Mouse (Mus musculus) gastrocnemius, adult 18-20 months (tissue): ENCODE measurements around the gene Npas3. TPM values are rescaled to one million over a fixed set of nuclear protein-coding genes. Genes with fewer than 3 reads are reported as not detected.

Source experiments
- DNase-seq: peaks from one replicate; pipeline ENCODE4 v3.0.0; 2021; ENCODE audit warnings: low spot score
- total RNA-seq, 2 experiments: library from RNA; stranded (reverse); gene quantifications; 2 replicates each; pipeline ENCODE4 v1.2.3; 2021

Npas3 gene
- total RNA-seq, 2 experiments from 2014 or later, result 0.07 to 0.09 TPM

DNA sequence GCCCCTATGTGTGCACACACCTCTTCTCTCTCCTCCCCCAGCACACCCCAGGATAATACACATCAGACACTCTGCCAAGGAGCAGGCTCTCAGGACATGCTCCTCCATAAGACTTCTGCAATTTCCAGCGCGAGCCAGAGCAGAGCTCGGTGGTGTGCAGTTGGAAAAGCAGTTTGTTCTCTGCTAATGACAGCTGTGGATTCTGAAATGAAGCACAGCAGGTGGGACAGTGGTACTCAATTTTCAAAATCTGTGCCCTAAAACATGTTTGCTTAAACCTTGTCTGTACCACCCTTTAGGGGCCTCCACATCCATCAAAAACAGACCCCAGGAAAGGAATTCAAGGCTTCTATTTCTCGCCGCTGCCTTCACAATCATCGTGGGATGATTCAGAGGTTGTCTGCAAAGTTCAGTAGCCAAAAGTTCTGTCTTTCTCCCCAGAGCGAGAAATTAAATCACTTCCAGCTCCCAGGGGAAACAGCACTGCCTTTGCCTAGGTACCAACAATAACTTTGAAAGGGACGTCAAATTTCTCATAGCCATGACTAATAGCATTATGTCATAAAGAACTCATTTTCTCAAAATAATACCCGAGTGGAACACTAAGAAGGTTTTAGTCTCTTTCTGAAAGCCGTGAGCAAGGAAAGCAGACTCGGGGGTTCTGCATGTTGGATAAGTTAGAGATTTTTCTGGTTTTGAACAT, 533.5 kb downstream of the Npas3 start:
- no peak for DNase-seq

DNA sequence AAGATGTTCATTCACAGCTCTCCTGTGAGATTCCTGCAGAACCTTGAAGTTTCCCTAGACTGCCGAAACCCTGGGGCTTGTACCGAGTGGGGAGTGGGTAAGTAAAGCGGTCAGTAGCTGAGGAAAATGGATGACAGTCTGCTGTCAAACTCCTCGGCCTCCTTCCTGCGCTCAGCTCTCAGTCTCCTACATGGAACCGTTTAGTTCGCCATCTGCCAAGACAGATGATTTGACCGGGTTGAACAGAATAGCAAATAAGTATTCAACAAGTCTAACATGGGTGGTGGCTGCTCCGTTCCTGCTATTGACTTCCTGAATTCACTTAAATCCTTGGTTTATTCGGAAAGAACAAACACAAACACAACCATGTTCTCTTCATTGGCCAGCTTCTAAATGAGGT, 541.0 kb downstream of the Npas3 start:
- DNase-seq, result no peak

DNA sequence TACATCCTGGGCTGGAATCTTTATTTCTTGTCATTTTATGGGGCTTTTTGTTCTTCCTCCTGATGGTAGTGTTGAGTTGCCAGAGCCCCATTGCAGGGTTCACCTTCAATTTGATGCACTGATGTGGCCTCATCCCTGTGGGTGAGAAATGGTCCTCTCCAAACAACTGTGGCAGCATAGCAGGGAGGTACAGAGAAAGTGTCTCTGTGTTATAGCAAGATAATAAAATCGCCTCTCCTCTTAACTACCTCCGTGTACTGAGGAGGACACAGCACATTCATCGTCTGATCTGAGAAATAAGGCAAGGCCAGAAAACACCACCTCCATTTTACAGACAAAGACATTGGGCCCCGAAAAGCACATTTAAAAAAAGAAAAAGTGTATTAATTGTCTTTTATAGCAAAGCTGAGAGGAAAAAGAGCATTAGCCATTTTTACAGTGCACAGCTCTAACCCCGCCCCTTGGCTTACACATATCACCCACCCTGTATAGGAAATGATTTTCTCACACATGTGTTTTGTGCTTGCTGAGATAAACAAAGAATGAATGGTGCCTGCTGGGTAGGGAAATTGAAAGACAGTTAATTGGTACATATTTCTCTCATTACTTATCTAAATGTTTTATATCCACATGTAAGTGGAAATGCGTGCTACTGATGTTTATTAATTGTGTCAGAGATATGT, 546.4 kb downstream of the Npas3 start:
- no peak for DNase-seq

DNA sequence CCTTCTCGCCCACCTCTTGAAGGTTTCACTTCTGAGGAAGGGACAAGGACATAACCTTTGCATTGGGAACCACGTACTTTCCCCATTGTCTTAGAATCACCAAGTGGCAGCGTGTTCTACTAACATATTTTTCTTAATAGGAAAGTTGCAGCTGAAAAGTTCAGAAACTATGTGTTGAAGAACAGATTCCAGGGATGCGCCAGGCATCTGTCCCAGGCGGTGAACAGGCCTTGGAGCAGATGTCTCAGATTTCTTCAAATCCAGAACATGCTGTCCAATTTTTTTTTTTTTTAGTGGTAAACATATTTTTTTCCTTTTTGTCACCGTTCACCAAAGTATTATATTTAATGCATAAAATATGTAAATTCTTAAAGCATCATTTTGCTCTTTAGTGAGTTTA, 553.4 kb downstream of the Npas3 start:
- DNase-seq, result no peak

DNA sequence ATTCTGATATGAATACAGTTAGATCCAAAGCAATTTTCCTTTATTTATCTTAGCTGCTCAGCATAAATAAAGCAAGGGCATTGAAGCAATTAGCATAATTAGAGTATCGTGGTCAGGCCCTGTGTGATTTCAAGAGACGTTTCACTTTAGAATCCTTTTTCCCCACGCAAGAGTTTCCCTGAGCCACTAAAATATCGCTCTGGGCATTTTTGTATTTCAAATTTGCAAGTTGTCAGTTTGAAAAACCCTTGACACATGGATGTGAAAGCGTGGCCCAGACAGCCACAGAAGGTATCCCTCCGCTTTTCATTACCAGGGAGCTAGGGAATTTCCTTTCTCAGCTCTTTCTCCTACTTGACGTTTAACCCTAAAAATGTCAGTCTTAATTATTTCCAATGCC, 553.9 kb downstream of the Npas3 start:
- DNase-seq, result no peak

DNA sequence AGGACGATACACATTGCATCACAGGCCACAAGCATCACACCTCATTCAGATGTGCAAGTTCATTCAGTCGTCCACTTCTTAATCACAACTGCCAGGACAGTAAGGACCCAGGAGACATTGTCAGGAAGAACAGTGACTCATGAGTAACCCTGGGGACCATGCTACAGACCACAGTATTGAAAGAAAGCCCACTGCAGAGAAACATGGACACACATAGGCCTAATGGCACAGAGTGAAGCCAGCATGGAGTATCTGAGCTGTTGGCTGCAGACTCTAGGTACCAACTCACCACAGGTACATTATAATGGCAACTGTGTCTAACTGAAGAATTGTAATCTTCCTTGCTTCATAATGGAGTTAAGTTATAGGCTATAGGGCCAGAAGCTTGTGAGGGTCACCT, 561.6 kb downstream of the Npas3 start:
- DNase-seq, result no peak

DNA sequence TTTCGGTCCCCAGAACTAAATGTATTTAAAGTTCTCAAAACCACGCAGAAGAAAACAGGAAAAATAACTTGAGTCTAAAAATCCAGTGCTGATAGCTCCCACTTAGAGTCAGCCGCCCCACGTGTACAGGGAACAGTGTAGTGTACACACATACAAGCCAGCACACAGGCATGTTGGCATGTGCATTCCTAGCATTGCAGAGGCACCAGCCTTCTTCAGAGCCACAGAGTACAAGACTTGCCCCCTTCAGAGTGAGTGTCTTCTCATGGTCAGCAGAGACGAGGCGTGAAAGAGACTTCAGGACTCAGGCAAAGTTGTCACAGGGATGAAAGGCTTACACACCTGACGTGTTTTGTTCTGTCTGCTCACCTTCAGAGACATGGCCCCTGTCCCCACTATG, 565.8 kb downstream of the Npas3 start:
- no peak for DNase-seq

DNA sequence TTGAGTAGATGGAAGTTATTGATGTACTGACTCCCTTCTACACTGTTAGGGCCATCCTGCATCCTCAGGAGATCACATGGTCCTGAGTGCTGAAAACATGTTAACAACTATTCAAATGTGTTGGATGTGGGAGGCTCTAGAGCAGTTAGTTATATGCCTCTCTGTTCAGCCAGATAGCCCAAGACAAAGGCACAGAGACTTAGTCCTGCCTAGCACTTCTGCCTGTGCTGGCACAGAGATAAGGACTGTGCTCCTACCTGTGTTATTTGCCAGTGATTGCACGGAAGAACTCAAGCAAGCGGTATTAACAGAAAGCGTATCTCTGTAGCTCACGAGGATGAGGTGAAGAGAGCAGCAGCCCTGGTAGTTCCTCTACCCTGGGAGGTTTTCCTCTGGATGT, 571.5 kb downstream of the Npas3 start:
- DNase-seq, result no peak

DNA sequence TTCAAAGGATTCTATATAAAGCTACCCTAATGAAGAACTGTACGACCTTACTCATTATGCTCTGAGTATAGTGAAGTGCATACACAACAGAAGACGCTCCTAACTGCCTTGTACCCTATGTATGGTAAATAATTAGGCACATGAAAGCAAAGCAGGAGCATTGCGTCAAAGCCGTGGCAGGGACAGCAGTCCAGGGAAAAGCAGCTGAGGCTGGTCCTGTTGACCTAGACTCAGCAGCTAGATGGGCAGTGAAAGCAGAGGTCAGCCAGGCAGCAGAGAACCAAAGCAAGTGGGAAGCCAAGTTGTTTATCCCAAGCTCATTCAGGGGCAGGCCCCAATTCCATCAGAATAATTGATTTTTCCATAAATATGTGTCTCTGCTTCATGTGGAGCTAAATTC, 574.4 kb downstream of the Npas3 start:
- DNase-seq, result no peak

DNA sequence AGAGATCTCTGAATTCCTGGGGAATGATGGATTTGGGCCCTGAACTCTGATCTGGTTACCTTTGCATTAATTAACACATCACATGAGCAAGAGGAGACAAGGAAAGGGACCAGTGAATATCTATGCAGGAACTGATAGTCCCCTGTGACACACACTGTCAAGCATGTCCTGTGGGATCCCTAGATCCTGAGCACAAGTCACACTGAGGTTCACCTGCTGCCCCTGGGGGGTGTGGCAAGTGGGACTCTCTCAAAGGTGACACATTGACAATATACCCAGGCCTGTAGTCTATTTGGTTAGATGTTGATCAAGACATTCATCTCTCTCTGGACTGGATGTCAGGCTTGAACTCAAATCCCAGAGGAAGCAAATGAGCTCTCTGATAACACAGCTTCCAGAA, 576.8 kb downstream of the Npas3 start:
- no peak for DNase-seq

DNA sequence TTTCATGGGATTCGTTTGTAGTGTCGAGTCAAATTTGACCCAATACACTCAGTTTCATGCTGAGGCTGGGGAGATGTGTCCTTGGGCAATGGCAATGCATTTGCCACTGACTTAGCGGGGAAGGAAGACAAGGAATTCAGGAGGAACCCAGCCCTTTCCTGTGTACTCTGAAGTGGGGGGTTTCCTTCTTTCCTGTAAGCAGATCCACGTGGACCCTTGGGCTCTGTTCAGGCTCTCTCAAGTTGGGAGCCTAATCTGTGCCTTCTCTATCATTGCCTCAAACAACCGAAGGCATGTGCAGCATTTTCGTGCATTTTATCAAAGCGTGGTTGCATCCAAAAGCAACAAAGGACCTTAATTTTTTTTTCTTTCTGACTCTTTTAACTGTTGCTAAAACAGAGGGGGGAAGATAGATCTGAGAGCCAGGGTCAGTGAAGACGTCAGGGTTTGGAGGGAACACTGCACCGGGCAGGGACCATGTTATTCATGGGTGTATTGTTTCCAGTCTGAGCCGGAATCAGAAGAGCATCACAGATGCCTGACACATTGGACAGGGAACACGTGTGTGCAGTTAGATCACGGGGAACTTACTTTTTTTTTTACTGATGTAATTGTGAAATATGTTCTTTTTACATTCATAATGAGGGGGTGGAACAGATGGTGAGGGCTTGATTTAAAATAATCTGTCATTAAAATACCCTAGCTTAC, 577.6 kb downstream of the Npas3 start:
- DNase-seq, result no peak

DNA sequence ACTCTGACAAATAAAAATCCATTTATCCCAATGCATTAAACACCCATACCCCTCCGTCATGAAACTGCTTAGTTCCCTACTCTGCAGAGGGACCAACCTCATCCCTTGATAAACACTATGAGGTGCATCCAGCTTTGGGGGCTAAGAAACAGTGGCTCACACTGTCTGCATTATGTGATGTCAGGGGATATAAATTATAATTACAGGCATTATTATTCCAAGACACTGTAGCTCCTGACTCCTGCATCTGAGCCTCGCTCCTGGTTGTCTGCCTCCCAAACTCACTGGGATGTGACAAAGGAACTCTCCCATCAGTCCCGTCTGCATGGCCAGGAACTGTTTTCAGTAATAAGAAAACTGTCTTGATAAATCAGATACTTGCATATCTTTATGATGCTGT, 578.3 kb downstream of the Npas3 start:
- no peak for DNase-seq

DNA sequence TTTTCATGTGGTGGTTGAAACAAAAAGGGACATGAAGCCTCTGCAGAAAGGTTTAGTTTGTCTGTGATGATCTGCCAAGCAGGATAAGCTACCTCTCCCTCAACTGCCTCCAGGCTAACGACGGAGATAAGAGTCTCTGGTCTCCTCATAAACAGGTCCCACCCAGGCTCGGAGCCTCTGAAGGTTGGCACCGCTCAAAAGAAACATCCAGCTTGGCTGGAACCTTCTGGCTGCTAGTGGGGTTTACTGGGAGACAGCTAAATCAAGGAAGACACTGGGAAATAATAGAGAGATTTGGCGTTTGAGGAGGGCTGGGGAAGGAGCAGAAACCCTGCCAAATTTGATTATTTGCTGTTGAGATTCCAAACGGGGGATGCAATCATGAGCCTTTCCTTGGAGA, 584.1 kb downstream of the Npas3 start:
- no peak for DNase-seq

DNA sequence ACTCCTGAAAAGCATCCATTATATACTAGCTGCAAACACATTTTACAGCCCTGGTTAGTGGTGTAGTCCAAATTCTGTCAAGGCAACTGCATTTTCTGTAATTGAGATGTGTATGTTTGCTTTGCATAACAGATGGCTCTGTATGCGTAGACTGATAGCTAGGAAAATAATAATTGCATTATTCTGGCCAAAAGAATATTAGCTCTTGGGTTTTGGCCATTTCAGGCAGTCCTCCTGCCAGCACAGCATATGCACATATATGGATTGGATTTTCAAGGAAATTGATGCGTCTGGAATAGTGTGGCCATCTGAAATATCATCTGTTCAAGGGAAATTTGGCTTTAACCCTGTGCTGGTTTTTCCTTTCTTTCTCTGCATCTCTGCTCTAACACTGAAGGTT, 584.9 kb downstream of the Npas3 start:
- DNase-seq, result no peak

DNA sequence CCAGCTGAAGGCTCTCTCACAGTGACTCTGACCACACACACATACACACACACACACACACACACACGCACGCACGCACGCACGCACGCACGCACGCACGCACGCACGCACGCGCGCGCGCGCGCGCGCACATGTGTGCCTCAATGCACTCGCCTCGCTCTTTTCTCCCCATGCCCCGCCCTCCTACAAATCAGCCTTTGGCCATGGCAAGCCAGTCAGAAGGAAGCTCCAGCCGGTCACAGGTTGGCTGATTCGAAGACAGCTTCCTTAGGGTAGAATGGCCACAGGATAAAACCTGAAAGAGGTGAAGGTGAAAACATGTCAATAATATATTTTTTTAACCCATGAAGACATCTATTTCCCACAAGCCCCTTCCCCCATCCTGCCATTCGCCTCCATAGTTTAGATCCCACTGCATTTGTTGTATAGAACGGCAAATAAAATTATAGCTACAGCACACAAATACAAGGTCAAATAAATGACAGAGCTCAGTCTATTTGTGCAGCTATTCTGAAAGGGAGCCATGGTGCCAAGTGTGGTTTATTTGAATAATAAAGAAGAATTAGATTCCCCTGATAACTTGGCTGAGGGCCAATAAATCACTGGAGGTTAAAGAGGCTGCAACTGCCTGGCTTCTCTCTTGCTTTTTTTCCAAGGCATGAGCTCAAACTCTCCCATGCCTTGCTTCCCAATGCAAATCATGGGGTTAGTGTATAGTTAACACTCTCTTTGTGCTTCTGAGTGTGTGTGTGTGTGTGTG, 587.7 kb downstream of the Npas3 start:
- DNase-seq, result no peak

DNA sequence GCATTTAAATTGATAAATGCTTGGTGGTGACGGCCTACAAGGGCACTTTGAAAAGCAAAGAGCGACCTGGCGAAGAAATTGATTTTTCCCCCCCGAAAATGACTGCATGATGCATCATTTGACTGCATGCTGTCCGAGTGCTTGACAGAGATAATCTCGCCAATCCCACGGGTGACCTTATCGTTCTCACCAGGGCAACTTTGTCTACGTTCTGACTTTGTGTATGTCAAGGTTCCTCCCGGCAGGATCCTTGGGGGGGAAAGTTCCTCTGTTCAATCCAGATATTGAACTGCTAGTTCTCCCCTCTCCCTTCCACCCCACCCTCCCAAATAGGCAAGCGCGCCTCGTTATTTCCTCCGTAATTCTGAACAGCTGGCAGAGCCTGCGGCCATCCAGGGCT, 588.9 kb downstream of the Npas3 start:
- no peak for DNase-seq

DNA sequence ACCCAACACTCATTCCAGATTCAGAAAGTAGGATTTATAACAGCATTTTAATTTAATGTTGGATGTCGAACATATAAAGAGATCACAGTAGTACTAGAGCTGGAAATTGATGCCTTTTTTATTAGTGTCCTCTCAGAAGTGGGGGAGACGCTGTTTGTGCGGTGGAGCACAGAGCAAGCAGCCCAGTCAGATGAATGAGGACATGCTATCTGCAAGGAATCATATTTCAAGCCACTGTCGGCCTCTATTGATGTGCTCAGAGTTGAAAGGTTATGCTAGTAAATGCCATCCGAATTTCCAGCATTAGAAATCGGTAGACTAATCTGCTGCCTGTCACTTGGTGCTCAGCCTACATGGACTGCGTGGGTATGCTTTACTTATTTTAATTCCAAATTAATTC, 590.1 kb downstream of the Npas3 start:
- DNase-seq, result no peak

DNA sequence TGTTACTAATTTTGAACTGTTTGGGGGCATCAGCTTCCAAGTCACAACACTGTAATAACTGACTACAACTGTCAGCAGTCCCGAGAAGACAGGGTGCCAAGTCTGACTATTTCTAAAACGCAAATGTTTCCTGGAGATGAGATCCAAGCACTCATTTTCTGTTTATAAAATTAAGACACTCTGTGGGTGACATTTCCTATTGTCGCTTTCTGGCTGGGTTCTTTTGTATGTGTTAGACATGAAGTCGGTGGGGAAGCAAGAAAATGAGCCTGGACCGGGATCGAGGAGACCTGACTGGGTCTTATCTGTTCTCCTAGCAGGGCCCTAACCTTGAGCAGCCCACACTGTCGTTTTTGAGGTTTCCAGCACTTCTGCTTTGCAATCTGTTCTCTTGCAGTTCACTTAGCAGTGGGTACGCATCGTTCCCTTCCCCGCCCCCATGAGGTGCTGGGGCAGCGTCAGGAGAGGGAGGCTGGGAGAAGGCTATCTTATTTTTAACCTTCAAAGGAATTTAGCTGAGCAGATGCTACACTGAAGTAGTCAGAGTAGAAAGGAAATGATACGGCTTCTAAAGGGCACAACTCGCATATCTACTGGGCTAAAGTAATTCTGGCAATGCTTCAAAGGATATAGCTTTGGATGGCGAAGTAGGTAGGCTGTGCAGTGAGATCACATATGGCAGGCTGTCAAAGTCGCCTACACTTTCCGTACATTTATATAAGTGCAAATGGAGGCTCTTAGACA, 593.6 kb downstream of the Npas3 start:
- no peak for DNase-seq

DNA sequence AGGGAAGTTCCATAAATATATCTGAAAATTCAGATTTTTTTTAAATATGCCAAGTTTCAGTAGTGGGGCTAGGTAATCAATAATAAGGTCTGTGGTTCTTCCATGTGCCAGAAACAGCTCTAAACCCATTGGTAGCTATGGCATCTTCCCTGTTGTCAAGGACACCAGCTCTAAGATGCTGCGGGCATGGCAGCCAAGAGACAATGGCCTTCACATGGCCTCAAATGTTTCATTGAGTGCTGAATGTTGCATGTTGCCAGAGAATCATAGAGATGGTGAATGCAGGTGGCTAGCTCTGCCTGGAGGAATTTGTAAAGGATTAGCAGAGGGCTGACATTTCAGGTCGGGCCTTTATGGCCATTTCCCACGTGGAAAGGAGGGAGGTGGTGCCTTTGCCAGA, 595.1 kb downstream of the Npas3 start:
- no peak for DNase-seq

DNA sequence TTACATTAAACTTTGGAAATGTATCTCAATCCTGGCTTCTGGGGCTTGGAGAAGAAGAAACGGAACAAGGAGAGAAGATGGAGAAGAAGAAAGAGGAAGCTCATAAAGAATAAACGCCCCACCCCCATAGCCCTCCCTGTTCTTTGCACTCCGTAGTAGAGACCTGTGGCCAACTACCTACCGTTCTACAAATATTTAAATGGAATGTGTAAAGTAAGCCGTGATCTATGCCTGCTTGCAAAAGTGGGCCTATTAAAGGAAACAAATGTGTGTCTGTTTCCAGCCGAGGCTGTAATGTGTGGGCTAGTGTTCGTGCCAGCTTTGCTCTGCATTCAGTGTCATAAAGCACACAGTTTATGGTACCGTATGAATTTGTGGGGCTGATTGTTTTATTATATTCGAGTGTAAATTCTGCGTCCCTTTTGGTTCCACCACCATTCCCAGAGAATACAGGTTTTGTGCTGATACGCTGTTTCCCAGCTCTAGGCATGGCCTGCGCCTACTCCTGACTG, 597.7 kb downstream of the Npas3 start:
- DNase-seq, result no peak

DNA sequence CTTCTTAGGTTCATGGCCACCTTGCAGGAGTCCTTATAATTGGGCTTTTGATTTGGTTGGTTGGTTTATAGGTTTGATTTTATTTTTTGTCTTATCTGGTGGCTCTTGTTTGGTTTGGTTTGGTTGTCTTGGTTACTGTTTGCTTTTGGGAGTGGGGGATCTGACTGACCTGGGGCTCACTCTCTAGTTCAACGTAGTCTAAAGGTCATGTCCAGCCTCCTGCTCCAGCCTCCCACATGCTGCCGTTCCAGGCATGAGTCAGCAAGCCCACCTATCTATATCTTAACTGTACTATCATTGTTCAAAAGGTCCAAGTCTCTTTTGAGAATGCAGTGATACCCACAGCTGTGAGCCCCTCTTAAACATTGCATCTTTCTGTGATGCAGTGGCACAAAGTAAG, 600.8 kb downstream of the Npas3 start:
- no peak for DNase-seq
